Mouse (Mus musculus): ENCODE measurements around the gene Olfr1373. TPM values are rescaled to one million over a fixed set of nuclear protein-coding genes. Genes with fewer than 3 reads are reported as not detected.
"Not testable (repeated sequence)": the region's sequence is repeated elsewhere in the genome, so short reads cannot be mapped to it uniquely, and the experiment has no call there.

Gene Olfr1373
- not detected in 2 replicates for polyA plus RNA-seq (2012; rRNA removed)

GRCm38 (mm10) chr11:52145428-52145827 lies at the start of gene Olfr1373:
Gene Olfr1373 (minus strand): TSS chr11:52145528.
- not testable (repeated sequence) for DNase-seq (ENCODE audit: low read depth)

- not testable (repeated sequence) for DNase-seq (ENCODE audit: low read depth)
Observed at GRCm38 (mm10) chr11:52180651-52181050, 35.3 kb upstream of the Olfr1373 start.

- not testable (repeated sequence) for DNase-seq (ENCODE audit: low read depth)
Observed at GRCm38 (mm10) chr11:52179897-52180296, 34.6 kb upstream of the Olfr1373 start.

- no peak for DNase-seq (ENCODE audit: low read depth)
Observed at GRCm38 (mm10) chr11:52168461-52168860, 23.1 kb upstream of the Olfr1373 start.

- not testable (repeated sequence) for DNase-seq (ENCODE audit: low read depth)
Observed at GRCm38 (mm10) chr11:52167901-52168302, 22.6 kb upstream of the Olfr1373 start.

GRCm38 (mm10) chr11:52167126-52167525 lies 21.8 kb upstream of the Olfr1373 start:
- DNase-seq (ENCODE audit: low read depth) = no peak

GRCm38 (mm10) chr11:52163926-52164325 lies 18.6 kb upstream of the Olfr1373 start:
- no peak for DNase-seq (ENCODE audit: low read depth)

GRCm38 (mm10) chr11:52143675-52144074 lies 1.7 kb downstream of the Olfr1373 start:
- not testable (repeated sequence) for DNase-seq (ENCODE audit: low read depth)

- DNase-seq (ENCODE audit: low read depth) = no peak
Observed at GRCm38 (mm10) chr11:52130451-52131068, 14.8 kb downstream of the Olfr1373 start.

GRCm38 (mm10) chr11:52129621-52130450 lies 15.5 kb downstream of the Olfr1373 start:
- no peak for DNase-seq (ENCODE audit: low read depth)

GRCm38 (mm10) chr11:52129171-52129570 lies 16.2 kb downstream of the Olfr1373 start:
- no peak for DNase-seq (ENCODE audit: low read depth)

- no peak for DNase-seq (ENCODE audit: low read depth)
Observed at GRCm38 (mm10) chr11:52128316-52129061, 16.8 kb downstream of the Olfr1373 start.

GRCm38 (mm10) chr11:52127760-52128159 lies 17.6 kb downstream of the Olfr1373 start:
- DNase-seq (ENCODE audit: low read depth) = no peak

- DNase-seq (ENCODE audit: low read depth) = no peak
Observed at GRCm38 (mm10) chr11:52127169-52127568, 18.2 kb downstream of the Olfr1373 start.

- no peak for DNase-seq (ENCODE audit: low read depth)
Observed at GRCm38 (mm10) chr11:52124468-52124867, 20.9 kb downstream of the Olfr1373 start.

- no peak for DNase-seq (ENCODE audit: low read depth)
Observed at GRCm38 (mm10) chr11:52122045-52122444, 23.3 kb downstream of the Olfr1373 start.

GRCm38 (mm10) chr11:52120415-52120814 lies 24.9 kb downstream of the Olfr1373 start:
- not testable (repeated sequence) for DNase-seq (ENCODE audit: low read depth)

GRCm38 (mm10) chr11:52117156-52117555 lies 28.2 kb downstream of the Olfr1373 start:
- DNase-seq (ENCODE audit: low read depth) = no peak

- DNase-seq (ENCODE audit: low read depth) = not testable (repeated sequence)
Observed at GRCm38 (mm10) chr11:52116117-52116516, 29.2 kb downstream of the Olfr1373 start.

- no peak for DNase-seq (ENCODE audit: low read depth)
Observed at GRCm38 (mm10) chr11:52115479-52115878, 29.8 kb downstream of the Olfr1373 start.

GRCm38 (mm10) chr11:52109421-52109820 lies 35.9 kb downstream of the Olfr1373 start:
- no peak for DNase-seq (ENCODE audit: low read depth)

- DNase-seq (ENCODE audit: low read depth) = no peak
Observed at GRCm38 (mm10) chr11:52108796-52109195, 36.5 kb downstream of the Olfr1373 start.
